Mouse (Mus musculus) ES-Bruce4 (cell line): Measurements from ENCODE around the gene Ifit3b. TPM values are rescaled to one million over a fixed set of nuclear protein-coding genes. Genes with fewer than 3 reads are reported as not detected.
"Not testable (repeated sequence)": the region's sequence is repeated elsewhere in the genome, so short reads cannot be mapped to it uniquely, and the experiment has no call there.

ENCODE experiments used
- H3K27ac ChIP-seq: 2 replicates; pipeline ENCODE4 v1.5.1; 2012; ENCODE audit warnings: low read length, inconsistent platforms; ENCODE audit not compliant: insufficient read depth
- H3K27me3 ChIP-seq: 2 replicates; pipeline ENCODE4 v1.6.1; 2012; ENCODE audit warnings: mild to moderate bottlenecking, low read length, inconsistent platforms; ENCODE audit not compliant: control insufficient read depth, poor library complexity, insufficient read depth, severe bottlenecking
- H3K36me3 ChIP-seq: 2 replicates; pipeline ENCODE4 v1.6.1; 2012; ENCODE audit warnings: inconsistent platforms, mild to moderate bottlenecking, low read length, moderate library complexity; ENCODE audit not compliant: control insufficient read depth, poor library complexity, insufficient read depth, severe bottlenecking
- H3K4me1 ChIP-seq: one replicate; pipeline ENCODE4 v1.8.1; 2011; ENCODE audit warnings: low read length; ENCODE audit not compliant: control insufficient read depth, insufficient read depth
- H3K4me3 ChIP-seq: 2 replicates; pipeline ENCODE4 v1.5.1; 2011; ENCODE audit warnings: low read depth, mild to moderate bottlenecking, low read length
- H3K9ac ChIP-seq: 2 replicates; pipeline ENCODE4 v1.6.1; 2012; ENCODE audit warnings: low read depth, mild to moderate bottlenecking, inconsistent platforms; ENCODE audit not compliant: poor library complexity, severe bottlenecking
- H3K9me3 ChIP-seq: replicated peaks from 2 replicates; pipeline ENCODE4 v1.6.1; 2012; ENCODE audit warnings: mild to moderate bottlenecking, low read length, inconsistent platforms; ENCODE audit not compliant: control insufficient read depth, poor library complexity, insufficient read depth, severe bottlenecking
- CTCF ChIP-seq: IDR thresholded peaks from one replicate; pipeline ENCODE4 v1.8.1; 2011; ENCODE audit warnings: low read depth, low read length
- EP300 ChIP-seq: IDR thresholded peaks from 2 replicates; pipeline ENCODE4 v1.6.1; 2011; ENCODE audit warnings: low read depth, low read length; ENCODE audit not compliant: insufficient read depth
- POLR2A ChIP-seq: IDR thresholded peaks from one replicate; pipeline ENCODE4 v1.8.1; 2011; ENCODE audit warnings: low read length; ENCODE audit not compliant: insufficient read depth
- polyA plus RNA-seq: library from polyadenylated mRNA; stranded (reverse); fragments of >200 nt; gene quantifications from 2 replicates; pipeline ENCODE4 v1.2.4, GENCODE M21; 2011; ENCODE audit warnings: low read depth; ENCODE audit not compliant: missing spikeins, insufficient read depth, insufficient read length

Gene Ifit3b
- polyA plus RNA-seq, 1 experiment = not detected

GRCm38 (mm10) chr19:34605472-34605871 lies 2.3 kb upstream of the Ifit3b start:
- Histone ChIP-seq H3K36me3 (no peaks in the 10 kb centered on the region), H3K4me3 (no peak overlapping the region), H3K27me3 (no peaks in the 10 kb centered on the region), H3K9me3 (no peaks in the 10 kb centered on the region), H3K4me1 (no peaks in the 10 kb centered on the region), H3K27ac (no peak overlapping the region), H3K9ac (no peak overlapping the region)
- TF ChIP-seq CTCF (no peak), EP300 (no peak), POLR2A (no peak)

GRCm38 (mm10) chr19:34610118-34610517 lies 2.3 kb downstream of the Ifit3b start:
- H3K27me3 ChIP-seq = not testable (repeated sequence)

GRCm38 (mm10) chr19:34612243-34613001 lies 4.7 kb downstream of the Ifit3b start:
- H3K9me3 ChIP-seq, H3K27ac ChIP-seq, H3K36me3 ChIP-seq, H3K4me3 ChIP-seq, H3K27me3 ChIP-seq, H3K4me1 ChIP-seq, H3K9ac ChIP-seq: not testable (repeated sequence)

More at GRCm38 (mm10) chr19:34610118-34610517, 2.3 kb downstream of the Ifit3b start:
- not testable (repeated sequence) for H3K9ac ChIP-seq, H3K4me3 ChIP-seq, H3K36me3 ChIP-seq, H3K9me3 ChIP-seq, H3K27ac ChIP-seq, H3K4me1 ChIP-seq

GRCm38 (mm10) chr19:34620871-34621270 lies 13.1 kb downstream of the Ifit3b start:
- Histone ChIP-seq H3K27me3 (no peaks in the 10 kb centered on the region), H3K4me1 (no peaks in the 10 kb centered on the region), H3K36me3 (no peaks in the 10 kb centered on the region), H3K4me3 (no peak overlapping the region), H3K27ac (no peak overlapping the region), H3K9ac (no peak overlapping the region), H3K9me3 (no peaks in the 10 kb centered on the region)
- TF ChIP-seq EP300 = no peak
- TF ChIP-seq CTCF = no peak
- no peak for TF ChIP-seq POLR2A

- Histone ChIP-seq H3K9me3 (no peaks in the 10 kb centered on the region), H3K4me1 (no peaks in the 10 kb centered on the region), H3K27me3 (no peaks in the 10 kb centered on the region), H3K9ac (no peak overlapping the region), H3K4me3 (no peak overlapping the region), H3K36me3 (no peaks in the 10 kb centered on the region), H3K27ac (no peak overlapping the region)
- TF ChIP-seq POLR2A = no peak
- TF ChIP-seq CTCF = no peak
- no peak for TF ChIP-seq EP300
Observed at GRCm38 (mm10) chr19:34623781-34624180, 16.0 kb downstream of the Ifit3b start.

- H3K9me3 ChIP-seq = no peaks in the 10 kb centered on the region
- H3K27ac ChIP-seq = no peak overlapping the region
- H3K27me3 ChIP-seq = no peaks in the 10 kb centered on the region
- no peak overlapping the region for H3K9ac ChIP-seq
- H3K4me3 ChIP-seq = no peak overlapping the region
- H3K4me1 ChIP-seq = no peaks in the 10 kb centered on the region
- no peaks in the 10 kb centered on the region for H3K36me3 ChIP-seq
- no peak for TF ChIP-seq CTCF
- TF ChIP-seq POLR2A = no peak
- TF ChIP-seq EP300 = no peak
Observed at GRCm38 (mm10) chr19:34624663-34625062, 16.9 kb downstream of the Ifit3b start.
